24 mouse cellular contexts compared by ENCODE assay signal in the genomic region with DNA sequence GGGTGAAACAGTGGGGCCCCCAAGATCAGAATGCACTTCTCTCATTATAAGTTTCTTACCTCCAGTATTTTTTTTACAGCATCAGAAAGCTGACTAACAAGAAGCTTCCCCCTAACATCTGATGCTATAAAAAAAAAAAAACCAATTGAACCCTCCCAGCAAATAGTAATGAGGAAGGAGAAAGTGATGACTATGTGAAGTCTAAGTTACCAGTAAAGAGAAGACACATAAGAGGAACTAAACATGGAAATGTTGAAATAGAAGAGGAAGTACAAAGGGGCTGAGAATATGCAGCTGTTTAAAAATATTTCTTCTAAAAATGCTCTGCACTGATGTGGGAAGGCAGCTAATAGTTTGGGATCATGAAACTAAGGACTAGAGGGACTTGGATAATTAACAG. TPM values are rescaled to one million over a fixed set of nuclear protein-coding genes. Genes with fewer than 3 reads are reported as not detected.
DNase-seq lines count a peak whose midpoint lies in the region; ATAC-seq and TF ChIP-seq lines count a peak whose summit lies in the region.
"Had no signal": no experiment of that assay in that cellular context is flagged by ENCODE, and none has a peak within 500 bp of the region (broad histone marks: within the 10 kb centered on the region; RNA-seq: fewer than 3 reads in every experiment).

No protein-coding gene starts in this region.

- H3K4me3 ChIP-seq in liver, postnatal 0 days (ENCODE audit: low read depth, low read length), result no peak overlapping the region
- H3K4me3 ChIP-seq in liver, embryonic 11.5 days (ENCODE audit: low read depth, low read length), result no peak overlapping the region
- H3K4me3 ChIP-seq: embryonic facial prominence, embryonic 13.5 days; erythroblast, embryonic 14.5 days; forebrain, embryonic 12.5 days; gastrocnemius, adult 2 months; heart, embryonic 15.5 days; hindbrain, embryonic 15.5 days; limb, embryonic 13.5 days; liver, embryonic 15.5 days had no signal

- no peaks in the 10 kb centered on the region for H3K27me3 ChIP-seq in liver, postnatal 0 days (ENCODE audit: insufficient read depth, low read length)
- H3K27me3 ChIP-seq in liver, embryonic 11.5 days (replicated peaks; ENCODE audit: control insufficient read depth, insufficient read depth, low read length), result no peaks in the 10 kb centered on the region
- H3K27me3 ChIP-seq: forebrain, embryonic 12.5 days; heart, embryonic 15.5 days; hindbrain, embryonic 15.5 days had no signal

- peak overlapping the region; percentile 56 for H3K27ac ChIP-seq in liver, postnatal 0 days (ENCODE audit: low read depth)
- H3K27ac ChIP-seq in liver, embryonic 11.5 days (ENCODE audit: low read depth, low read length), result no peak overlapping the region
- H3K27ac ChIP-seq: embryonic facial prominence, embryonic 13.5 days; forebrain, embryonic 12.5 days; gastrocnemius, adult 2 months; heart, embryonic 15.5 days; hindbrain, embryonic 15.5 days; limb, embryonic 13.5 days; liver, embryonic 15.5 days had no signal

- TF ChIP-seq EP300 in liver, postnatal 0 days (IDR thresholded peaks at IDR 0.05; ENCODE audit: low read depth), result no peak

- no peak overlapping the region for H3K4me2 ChIP-seq in liver, postnatal 0 days (ENCODE audit: low read depth, low read length)
- H3K4me2 ChIP-seq in liver, embryonic 11.5 days, result no peak overlapping the region
- H3K4me2 ChIP-seq: embryonic facial prominence, embryonic 13.5 days; forebrain, embryonic 12.5 days; heart, embryonic 15.5 days; hindbrain, embryonic 15.5 days; limb, embryonic 13.5 days; liver, embryonic 15.5 days had no signal

- no peaks in the 10 kb centered on the region for H3K36me3 ChIP-seq in liver, postnatal 0 days (replicated peaks; ENCODE audit: insufficient read depth, low read length)
- no peaks in the 10 kb centered on the region for H3K36me3 ChIP-seq in liver, embryonic 11.5 days (ENCODE audit: control insufficient read depth, insufficient read depth, low read length)
- H3K36me3 ChIP-seq: embryonic facial prominence, embryonic 13.5 days; forebrain, embryonic 12.5 days; heart, embryonic 15.5 days; hindbrain, embryonic 15.5 days; limb, embryonic 13.5 days; liver, embryonic 15.5 days had no signal

- no peak for ATAC-seq in liver, postnatal 0 days
- no peak for ATAC-seq in liver, embryonic 11.5 days (replicated peaks; ENCODE audit: low FRiP score)
- ATAC-seq in common myeloid progenitor, adult 5-6 weeks (replicated peaks; ENCODE audit: low read depth, poor library complexity, severe bottlenecking), result peak; percentile 80
- peak; percentile 83 for ATAC-seq in neutrophil, adult 5-6 weeks (ENCODE audit: extremely low read depth, insufficient number of reproducible peaks, low FRiP score, poor library complexity, severe bottlenecking)

- no peak for TF ChIP-seq CTCF in liver, postnatal 0 days (IDR thresholded peaks at IDR 0.05; ENCODE audit: low read depth)

- no peak overlapping the region for H3K9ac ChIP-seq in liver, postnatal 0 days (replicated peaks)
- H3K9ac ChIP-seq in liver, embryonic 11.5 days (ENCODE audit: low read depth, low read length), result no peak overlapping the region
- H3K9ac ChIP-seq: embryonic facial prominence, embryonic 13.5 days; forebrain, embryonic 12.5 days; heart, embryonic 15.5 days; hindbrain, embryonic 15.5 days; limb, embryonic 13.5 days; liver, embryonic 15.5 days had no signal

- H3K9me3 ChIP-seq in liver, postnatal 0 days (ENCODE audit: low read length), result no peaks in the 10 kb centered on the region
- H3K9me3 ChIP-seq in liver, embryonic 11.5 days (ENCODE audit: control insufficient read depth, low read length), result no peaks in the 10 kb centered on the region
- H3K9me3 ChIP-seq: embryonic facial prominence, embryonic 13.5 days; forebrain, embryonic 12.5 days; heart, embryonic 15.5 days; hindbrain, embryonic 15.5 days; limb, embryonic 13.5 days; liver, embryonic 15.5 days had no signal

- H3K4me1 ChIP-seq in liver, postnatal 0 days (ENCODE audit: insufficient read depth), result peaks cover 2% of the 10 kb centered on the region; the same call in 1 of the 2 replicates
- H3K4me1 ChIP-seq in liver, embryonic 11.5 days (replicated peaks; ENCODE audit: control insufficient read depth, insufficient read depth, low read length), result no peaks in the 10 kb centered on the region
- H3K4me1 ChIP-seq: embryonic facial prominence, embryonic 13.5 days; heart, embryonic 15.5 days had no signal

- no peak for DNase-seq in liver, postnatal 0 days
- DNase-seq in liver, embryonic 11.5 days (ENCODE audit: low spot score), result no peak
- DNase-seq in B cell, adult 2 months, result peak; percentile 28 to 33
- DNase-seq in cerebellum, postnatal 4 days (ENCODE audit: low spot score in 2 of 2), result no peak
- DNase-seq in kidney, adult 9 months, result no peak
- DNase-seq: adrenal gland, postnatal 36 days; cerebellum, adult 11 months; cerebellum, adult 9-11 months; gastrocnemius, adult 2 months; heart, postnatal 36 days; kidney, adult 2 months; layer of hippocampus, adult 9-11 months; midbrain, embryonic 14.5 days; right cerebral cortex, adult 18-20 months; thymus, postnatal 14 days had no signal

RNA-seq across cellular contexts. Expression of gene Apbb1ip, which starts 27.1 kb away (rescaled TPM):
- 7.7 and 11.3 TPM in 2 replicates for polyA plus RNA-seq in liver, postnatal 0 days (2015; fragmentation: Nextera tagmentation; extraction: Ambion mirVana)
- polyA plus RNA-seq in liver, embryonic 11.5 days (2014; fragmentation: Nextera tagmentation; extraction: Ambion mirVana), result 9.1 and 12.0 TPM in 2 replicates
- 24.3 and 43.8 TPM in 2 replicates for total RNA-seq in common myeloid progenitor, adult 5-6 weeks (2017)
- total RNA-seq in neutrophil, adult 5-6 weeks (2017), result 120 and 123 TPM in 2 replicates

Comparison
In these comparisons a context has a peak if more than half of its experiments do, and no peak if none do; other contexts are left out.
1. ATAC-seq: peak in common myeloid progenitor, adult 5-6 weeks (single experiment) and neutrophil, adult 5-6 weeks (single experiment); none in liver, postnatal 0 days (single experiment) and liver, embryonic 11.5 days (single experiment).
2. DNase-seq: peak in B cell, adult 2 months (2 of 2); none in liver, postnatal 0 days (single experiment), liver, embryonic 11.5 days (single experiment), cerebellum, postnatal 4 days (0 of 2) and kidney, adult 9 months (single experiment).